Mouse (Mus musculus) megakaryocyte, embryonic 14.5 days (primary cell): ENCODE data around the gene Tbx10.

ENCODE experiments used
- FLI1 ChIP-seq: IDR thresholded peaks from 2 replicates; pipeline ENCODE4 v1.6.1; 2012; ENCODE audit warnings: low read length, inconsistent platforms, mixed read lengths
- GATA1 ChIP-seq: IDR thresholded peaks from 3 replicates; pipeline ENCODE4 v1.6.1; 2012; ENCODE audit warnings: mixed read lengths, low read length, inconsistent platforms, borderline replicate concordance

DNA sequence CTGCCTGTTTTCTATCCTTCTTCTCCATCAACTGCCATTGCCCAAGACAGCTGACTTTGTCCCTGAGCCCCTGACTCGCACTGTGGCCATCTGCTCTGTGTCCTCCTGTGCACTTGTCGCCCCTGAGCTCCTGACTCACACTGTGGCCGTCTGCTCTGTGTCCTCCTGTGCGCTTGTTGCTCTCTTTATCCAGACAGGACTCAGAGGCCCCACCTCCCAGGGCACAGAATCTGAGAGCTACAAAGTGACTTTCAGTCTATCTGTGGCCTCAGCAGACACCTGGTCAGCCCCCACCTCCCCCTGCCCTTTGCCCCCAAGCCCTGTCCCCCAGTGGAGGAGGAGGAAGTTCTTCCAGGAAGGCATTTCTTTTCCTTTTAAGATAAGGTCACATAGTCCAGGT is 36.7 kb upstream of the Tbx10 start:
- no peak for TF ChIP-seq GATA1
- no peak for TF ChIP-seq FLI1
